Mouse (Mus musculus): ENCODE data around the gene Sgms1. TPM values are rescaled to one million over a fixed set of nuclear protein-coding genes. Genes with fewer than 3 reads are reported as not detected.
"Not testable (repeated sequence)": the region's sequence is repeated elsewhere in the genome, so short reads cannot be mapped to it uniquely, and the experiment has no call there.

The Sgms1 gene
- polyA plus RNA-seq, 1 experiment, result 5.3 TPM

GRCm38 (mm10) chr19:32360989-32361698 lies 28.4 kb downstream of the Sgms1 start:
- Histone ChIP-seq H3K79me3 (ENCODE audit: low read depth) (peaks cover 7% of the 10 kb centered on the region), H3K36me3 (ENCODE audit: control insufficient read depth, insufficient read depth) (no peaks in the 10 kb centered on the region), H3ac (ENCODE audit: control insufficient read depth, insufficient read length, low read depth) (no peak overlapping the region), H3K79me2 (ENCODE audit: control insufficient read depth, insufficient read depth) (peaks cover 9% of the 10 kb centered on the region), H3K27me3 (ENCODE audit: control insufficient read depth, insufficient read depth, insufficient read length) (no peaks in the 10 kb centered on the region), H3K4me3 (ENCODE audit: insufficient read depth, poor library complexity, severe bottlenecking) (no peak overlapping the region)
- TF ChIP-seq MYOG (IDR thresholded peaks at IDR 0.05; ENCODE audit: control insufficient read depth, extremely low read depth, insufficient read length) (no peak), CTCF (IDR thresholded peaks at IDR 0.05; ENCODE audit: control insufficient read depth, insufficient read depth, insufficient read length) (no peak), CEBPB (IDR thresholded peaks at IDR 0.05; ENCODE audit: low read depth) (no peak), USF1 (IDR thresholded peaks at IDR 0.05; ENCODE audit: low read depth) (no peak), MYOD1 (IDR thresholded peaks at IDR 0.05; ENCODE audit: control insufficient read depth, insufficient read length, low read depth) (no peak), FOSL1 (IDR thresholded peaks at IDR 0.05; ENCODE audit: insufficient read depth, low read length, poor library complexity, severe bottlenecking) (no peak), MAX (IDR thresholded peaks at IDR 0.05) (no peak)

GRCm38 (mm10) chr19:32360546-32360945 lies 29.0 kb downstream of the Sgms1 start:
- Histone ChIP-seq H3K4me3 (ENCODE audit: insufficient read depth, poor library complexity, severe bottlenecking) (no peak overlapping the region), H3K36me3 (ENCODE audit: control insufficient read depth, insufficient read depth) (no peaks in the 10 kb centered on the region), H3K27me3 (ENCODE audit: control insufficient read depth, insufficient read depth, insufficient read length) (no peaks in the 10 kb centered on the region), H3ac (ENCODE audit: control insufficient read depth, insufficient read length, low read depth) (no peak overlapping the region), H3K79me2 (ENCODE audit: control insufficient read depth, insufficient read depth) (peaks cover 9% of the 10 kb centered on the region), H3K79me3 (ENCODE audit: low read depth) (peaks cover 7% of the 10 kb centered on the region)
- TF ChIP-seq MYOG (IDR thresholded peaks at IDR 0.05; ENCODE audit: control insufficient read depth, extremely low read depth, insufficient read length), result no peak
- TF ChIP-seq FOSL1 (IDR thresholded peaks at IDR 0.05; ENCODE audit: insufficient read depth, low read length, poor library complexity, severe bottlenecking), result no peak
- no peak for TF ChIP-seq USF1 (IDR thresholded peaks at IDR 0.05; ENCODE audit: low read depth)
- TF ChIP-seq CEBPB (IDR thresholded peaks at IDR 0.05; ENCODE audit: low read depth), result no peak
- TF ChIP-seq MYOD1 (IDR thresholded peaks at IDR 0.05; ENCODE audit: control insufficient read depth, insufficient read length, low read depth), result no peak
- TF ChIP-seq CTCF (IDR thresholded peaks at IDR 0.05; ENCODE audit: control insufficient read depth, insufficient read depth, insufficient read length), result no peak
- no peak for TF ChIP-seq MAX (IDR thresholded peaks at IDR 0.05)

GRCm38 (mm10) chr19:32358699-32359517 lies 30.6 kb downstream of the Sgms1 start:
- Histone ChIP-seq H3K27me3 (ENCODE audit: control insufficient read depth, insufficient read depth, insufficient read length) (no peaks in the 10 kb centered on the region), H3K36me3 (ENCODE audit: control insufficient read depth, insufficient read depth) (no peaks in the 10 kb centered on the region), H3ac (ENCODE audit: control insufficient read depth, insufficient read length, low read depth) (no peak overlapping the region), H3K4me3 (ENCODE audit: insufficient read depth, poor library complexity, severe bottlenecking) (no peak overlapping the region), H3K79me3 (ENCODE audit: low read depth) (peaks cover 4% of the 10 kb centered on the region), H3K79me2 (ENCODE audit: control insufficient read depth, insufficient read depth) (peaks cover 9% of the 10 kb centered on the region)
- TF ChIP-seq MAX (IDR thresholded peaks at IDR 0.05), result no peak
- no peak for TF ChIP-seq CTCF (IDR thresholded peaks at IDR 0.05; ENCODE audit: control insufficient read depth, insufficient read depth, insufficient read length)
- no peak for TF ChIP-seq MYOG (IDR thresholded peaks at IDR 0.05; ENCODE audit: control insufficient read depth, extremely low read depth, insufficient read length)
- no peak for TF ChIP-seq MYOD1 (IDR thresholded peaks at IDR 0.05; ENCODE audit: control insufficient read depth, insufficient read length, low read depth)
- no peak for TF ChIP-seq FOSL1 (IDR thresholded peaks at IDR 0.05; ENCODE audit: insufficient read depth, low read length, poor library complexity, severe bottlenecking)
- no peak for TF ChIP-seq CEBPB (IDR thresholded peaks at IDR 0.05; ENCODE audit: low read depth)
- no peak for TF ChIP-seq USF1 (IDR thresholded peaks at IDR 0.05; ENCODE audit: low read depth)

DNA sequence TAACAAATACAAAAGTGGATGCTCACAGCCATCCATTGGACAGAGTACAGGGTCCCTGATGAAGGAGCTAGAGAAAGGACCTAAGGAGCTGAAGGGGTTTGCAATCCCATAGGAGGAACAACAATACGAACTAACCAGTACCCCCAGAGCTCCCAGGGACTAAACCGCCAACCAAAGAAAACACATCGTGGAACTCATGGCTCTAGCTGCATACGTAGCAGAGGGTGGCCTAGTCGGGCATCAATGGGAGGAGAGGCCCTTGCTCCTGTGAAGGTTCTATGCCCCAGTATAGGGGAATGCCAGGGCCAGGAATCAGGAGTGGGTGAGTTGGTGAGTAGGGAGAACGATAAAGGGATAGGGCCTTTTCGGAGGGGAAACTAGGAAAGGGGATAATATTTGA lies 31.5 kb downstream of the Sgms1 start:
- not testable (repeated sequence) for H3K27me3 ChIP-seq (ENCODE audit: control insufficient read depth, insufficient read depth, insufficient read length); H3K79me3 ChIP-seq (ENCODE audit: low read depth); H3K4me3 ChIP-seq (ENCODE audit: insufficient read depth, poor library complexity, severe bottlenecking); H3ac ChIP-seq (ENCODE audit: control insufficient read depth, insufficient read length, low read depth); H3K36me3 ChIP-seq (ENCODE audit: control insufficient read depth, insufficient read depth); H3K79me2 ChIP-seq (ENCODE audit: control insufficient read depth, insufficient read depth)

- TF ChIP-seq MYOD1 (IDR thresholded peaks at IDR 0.05; ENCODE audit: control insufficient read depth, insufficient read length, low read depth), result no peak
- no peak for TF ChIP-seq CEBPB (IDR thresholded peaks at IDR 0.05; ENCODE audit: low read depth)
- no peak for TF ChIP-seq MAX (IDR thresholded peaks at IDR 0.05)
- TF ChIP-seq USF1 (IDR thresholded peaks at IDR 0.05; ENCODE audit: low read depth), result no peak
- no peak for TF ChIP-seq FOSL1 (IDR thresholded peaks at IDR 0.05; ENCODE audit: insufficient read depth, low read length, poor library complexity, severe bottlenecking)
- TF ChIP-seq MYOG (IDR thresholded peaks at IDR 0.05; ENCODE audit: control insufficient read depth, extremely low read depth, insufficient read length), result no peak
- TF ChIP-seq CTCF (IDR thresholded peaks at IDR 0.05; ENCODE audit: control insufficient read depth, insufficient read depth, insufficient read length), result no peak
- no peak overlapping the region for H3K4me3 ChIP-seq (ENCODE audit: insufficient read depth, poor library complexity, severe bottlenecking)
- no peak overlapping the region for H3ac ChIP-seq (ENCODE audit: control insufficient read depth, insufficient read length, low read depth)
- H3K79me3 ChIP-seq (ENCODE audit: low read depth), result peaks cover 1% of the 10 kb centered on the region
- no peaks in the 10 kb centered on the region for H3K36me3 ChIP-seq (ENCODE audit: control insufficient read depth, insufficient read depth)
- H3K79me2 ChIP-seq (ENCODE audit: control insufficient read depth, insufficient read depth), result peaks cover 4% of the 10 kb centered on the region
- H3K27me3 ChIP-seq (ENCODE audit: control insufficient read depth, insufficient read depth, insufficient read length), result no peaks in the 10 kb centered on the region
Observed at GRCm38 (mm10) chr19:32356166-32356565, 33.3 kb downstream of the Sgms1 start.

Measured in C2C12 (cell line).